Mouse (Mus musculus): ENCODE results near the gene Tpcn2. TPM values are rescaled to one million over a fixed set of nuclear protein-coding genes. Genes with fewer than 3 reads are reported as not detected.

The Tpcn2 gene
- polyA plus RNA-seq, 1 experiment from 2014 or later, result 3.8 TPM

DNA sequence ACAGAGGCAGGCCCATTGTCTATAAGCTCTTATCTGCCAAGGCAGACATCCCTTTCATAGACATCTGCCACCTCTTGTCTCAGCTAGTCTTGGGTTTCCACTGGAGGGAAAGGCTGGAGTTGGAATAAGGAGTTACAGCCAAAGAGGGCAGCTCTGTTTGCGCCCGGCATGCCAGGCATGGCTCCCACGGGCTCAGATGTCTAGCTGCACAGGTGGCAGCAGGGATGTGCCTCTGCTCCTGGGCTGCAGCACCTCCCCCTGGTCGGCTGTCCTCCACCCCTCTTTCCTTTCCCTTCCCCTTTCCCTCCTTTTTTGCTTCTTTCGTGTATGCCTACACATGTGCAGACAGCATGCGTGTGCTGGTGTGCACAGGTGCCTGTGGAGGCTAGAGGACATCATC, 91.0 kb downstream of the Tpcn2 start:
- Histone ChIP-seq H3K4me1 (peaks cover 27% of the 10 kb centered on the region), H3K4me3 (no peak overlapping the region), H3K9ac (no peak overlapping the region), H3K27me3 (no peaks in the 10 kb centered on the region), H3K9me3 (replicated peaks) (no peaks in the 10 kb centered on the region), H3K36me3 (ENCODE audit: poor library complexity, severe bottlenecking) (no peaks in the 10 kb centered on the region), H3K4me2 (no peak overlapping the region), H3K27ac (no peak overlapping the region)
- 87% methylated on average over 6 of the region's 6 CpGs for whole genome bisulfite sequencing
- no peak for ATAC-seq

GRCm38 (mm10) chr7:145190520-145190919, 93.3 kb downstream of the Tpcn2 start:
- H3K4me3 ChIP-seq, result no peak overlapping the region
- no peak overlapping the region for H3K27ac ChIP-seq
- H3K36me3 ChIP-seq (ENCODE audit: poor library complexity, severe bottlenecking), result no peaks in the 10 kb centered on the region
- H3K27me3 ChIP-seq, result no peaks in the 10 kb centered on the region
- peaks cover 23% of the 10 kb centered on the region for H3K4me1 ChIP-seq
- H3K9me3 ChIP-seq (replicated peaks), result no peaks in the 10 kb centered on the region
- no peak overlapping the region for H3K9ac ChIP-seq
- ATAC-seq, result no peak
- no peak overlapping the region for H3K4me2 ChIP-seq

- no peaks in the 10 kb centered on the region for H3K36me3 ChIP-seq (ENCODE audit: poor library complexity, severe bottlenecking)
- ATAC-seq, result no peak
- H3K9ac ChIP-seq, result no peak overlapping the region
- no peaks in the 10 kb centered on the region for H3K9me3 ChIP-seq (replicated peaks)
- no peak overlapping the region for H3K27ac ChIP-seq
- H3K4me1 ChIP-seq, result peaks cover 11% of the 10 kb centered on the region
- no peak overlapping the region for H3K4me2 ChIP-seq
- 48% methylated on average over 8 of the region's 8 CpGs for WGBS
- H3K27me3 ChIP-seq, result no peaks in the 10 kb centered on the region
- no peak overlapping the region for H3K4me3 ChIP-seq
Observed at GRCm38 (mm10) chr7:145189342-145189741, 94.5 kb downstream of the Tpcn2 start.

DNA sequence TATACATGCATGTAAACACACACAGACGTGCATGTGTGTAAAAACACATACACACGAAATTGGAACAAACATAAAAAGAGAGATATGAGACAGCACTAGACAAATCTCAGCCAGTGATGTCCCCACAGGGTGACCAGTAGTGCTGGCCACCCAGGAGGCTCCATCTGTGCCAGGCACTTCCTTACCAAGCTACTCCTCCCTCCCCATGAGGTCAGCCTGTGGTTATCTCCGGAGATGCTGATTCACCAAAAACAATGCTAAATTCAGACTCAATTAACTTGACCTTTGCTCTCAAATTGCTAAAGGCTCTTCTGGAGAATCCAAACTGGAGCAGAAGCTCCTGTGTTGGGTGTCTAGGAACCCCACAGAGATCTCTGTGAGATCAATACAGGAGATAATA, 96.0 kb downstream of the Tpcn2 start:
- Histone ChIP-seq H3K4me2 (no peak overlapping the region), H3K4me3 (no peak overlapping the region), H3K4me1 (peaks cover 5% of the 10 kb centered on the region; the same call in 1 of the 2 replicates), H3K36me3 (ENCODE audit: poor library complexity, severe bottlenecking) (no peaks in the 10 kb centered on the region), H3K27me3 (no peaks in the 10 kb centered on the region), H3K27ac (no peak overlapping the region), H3K9ac (no peak overlapping the region), H3K9me3 (replicated peaks) (no peaks in the 10 kb centered on the region)
- ATAC-seq, result no peak
- 74% methylated on average over 3 of the region's 3 CpGs for WGBS

DNA sequence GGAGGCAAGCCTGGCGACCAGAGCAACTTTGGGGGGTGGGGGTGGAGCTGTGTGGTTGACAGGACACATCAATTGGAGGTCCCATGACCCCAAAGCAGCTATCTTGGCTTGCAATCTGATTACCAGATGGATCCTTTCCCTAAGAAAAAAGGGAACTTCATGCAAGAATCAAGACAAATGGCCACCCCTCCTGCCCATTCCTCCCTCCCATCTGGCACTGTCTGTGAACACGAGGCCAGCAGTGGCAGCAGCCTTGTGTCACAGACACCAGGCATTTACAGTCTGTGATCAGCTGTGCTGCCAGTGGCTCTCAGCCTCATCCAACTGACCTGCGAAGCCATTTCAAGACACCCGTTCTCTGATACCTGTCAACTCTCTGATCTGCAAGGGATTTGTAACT, 101.4 kb downstream of the Tpcn2 start:
- no peak overlapping the region for H3K4me3 ChIP-seq
- no peaks in the 10 kb centered on the region for H3K27me3 ChIP-seq
- 0 out of 2 replicates have a peak overlapping the region, but pooled peaks have one; percentile 19 for H3K27ac ChIP-seq
- no peak for ATAC-seq
- 59% methylated on average over 4 of the region's 4 CpGs for WGBS
- H3K4me2 ChIP-seq, result no peak overlapping the region
- H3K4me1 ChIP-seq, result peaks cover 28% of the 10 kb centered on the region
- H3K9ac ChIP-seq, result no peak overlapping the region
- H3K9me3 ChIP-seq (replicated peaks), result no peaks in the 10 kb centered on the region
- H3K36me3 ChIP-seq (ENCODE audit: poor library complexity, severe bottlenecking), result no peaks in the 10 kb centered on the region

DNA sequence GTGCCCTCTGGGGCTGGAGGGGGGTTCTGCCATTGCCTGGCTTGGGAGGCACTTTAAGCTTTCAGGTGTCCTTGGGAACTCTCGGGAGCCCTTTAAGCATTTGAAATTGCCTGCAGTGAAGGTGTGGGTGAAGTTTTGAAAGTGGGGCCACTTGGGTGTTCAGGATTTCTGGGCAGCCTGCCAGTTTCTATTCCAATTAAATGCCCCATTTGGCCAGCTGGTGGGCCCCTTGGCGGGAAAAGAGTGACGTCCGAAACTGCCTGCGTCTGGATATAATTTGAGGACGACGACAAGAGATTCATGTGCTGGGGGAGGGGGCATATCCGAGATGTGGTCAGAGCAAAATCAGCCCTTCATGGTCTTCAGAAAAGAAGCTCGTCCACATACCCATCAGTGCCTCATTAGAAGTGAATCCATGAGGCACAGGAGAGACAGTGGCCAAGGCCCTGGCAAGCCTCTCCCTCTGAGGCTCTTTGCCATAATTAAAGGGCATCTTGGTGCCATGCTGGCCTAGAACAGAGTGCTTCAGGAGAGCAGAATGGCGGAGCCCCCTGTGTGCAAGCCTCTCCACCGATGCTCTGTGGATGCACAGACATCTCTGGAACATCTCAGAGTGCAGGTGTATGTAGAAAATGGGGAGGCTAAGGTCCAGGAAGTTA, 102.3 kb downstream of the Tpcn2 start:
- Histone ChIP-seq H3K27ac (peak overlapping the region; percentile 19), H3K4me1 (peaks cover 37% of the 10 kb centered on the region), H3K9me3 (replicated peaks) (no peaks in the 10 kb centered on the region), H3K9ac (no peak overlapping the region), H3K4me3 (no peak overlapping the region), H3K27me3 (no peaks in the 10 kb centered on the region), H3K4me2 (no peak overlapping the region), H3K36me3 (ENCODE audit: poor library complexity, severe bottlenecking) (no peaks in the 10 kb centered on the region)
- peak; percentile 28; the same call in 1 of the 2 replicates for ATAC-seq
- 39% methylated on average over 11 of the region's 11 CpGs for WGBS

DNA sequence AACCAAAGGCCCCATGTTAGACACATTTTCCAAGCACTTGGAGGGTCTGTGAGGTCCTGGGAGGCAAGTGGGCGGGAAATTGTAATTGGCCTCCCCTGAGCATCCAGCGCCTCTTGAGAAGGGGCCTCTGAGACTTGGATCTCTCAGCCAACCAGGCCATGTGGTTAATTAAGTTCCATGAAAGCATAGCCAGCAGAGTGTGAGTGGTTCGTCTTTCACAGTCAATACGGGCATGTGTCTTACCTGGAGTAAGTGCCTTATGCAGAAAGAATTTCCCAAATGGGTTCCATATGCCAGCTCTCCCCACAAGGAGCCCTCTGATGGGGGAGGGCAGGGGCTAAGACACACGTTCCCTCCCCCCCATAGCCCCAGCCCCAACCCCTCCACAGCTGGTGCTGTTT, 104.1 kb downstream of the Tpcn2 start:
- Histone ChIP-seq H3K27ac (0 out of 2 replicates have a peak overlapping the region, but pooled peaks have one; percentile 21), H3K27me3 (no peaks in the 10 kb centered on the region), H3K4me3 (no peak overlapping the region), H3K4me1 (peaks cover 39% of the 10 kb centered on the region), H3K9ac (no peak overlapping the region), H3K36me3 (ENCODE audit: poor library complexity, severe bottlenecking) (no peaks in the 10 kb centered on the region), H3K9me3 (replicated peaks) (no peaks in the 10 kb centered on the region), H3K4me2 (no peak overlapping the region)
- ATAC-seq, result no peak
- WGBS, result 27% methylated on average over 5 of the region's 5 CpGs

- H3K4me2 ChIP-seq, result no peak overlapping the region
- WGBS, result 27% methylated on average over 15 of the region's 15 CpGs
- H3K4me3 ChIP-seq, result no peak overlapping the region
- no peaks in the 10 kb centered on the region for H3K27me3 ChIP-seq
- H3K36me3 ChIP-seq (ENCODE audit: poor library complexity, severe bottlenecking), result no peaks in the 10 kb centered on the region
- peaks cover 52% of the 10 kb centered on the region for H3K4me1 ChIP-seq
- ATAC-seq, result no peak
- no peaks in the 10 kb centered on the region for H3K9me3 ChIP-seq (replicated peaks)
- no peak overlapping the region; the same call in 1 of the 2 replicates for H3K27ac ChIP-seq
- H3K9ac ChIP-seq, result no peak overlapping the region
Observed at GRCm38 (mm10) chr7:145176750-145177589, 106.8 kb downstream of the Tpcn2 start.

- ATAC-seq, result peak; percentile 25; the same call in 1 of the 2 replicates
- Histone ChIP-seq H3K36me3 (ENCODE audit: poor library complexity, severe bottlenecking) (no peaks in the 10 kb centered on the region), H3K9ac (peak overlapping the region; percentile 16; the same call in 1 of the 2 replicates), H3K9me3 (replicated peaks) (no peaks in the 10 kb centered on the region), H3K4me1 (peaks cover 39% of the 10 kb centered on the region), H3K27ac (peak overlapping the region; percentile 68), H3K27me3 (no peaks in the 10 kb centered on the region), H3K4me3 (no peak overlapping the region), H3K4me2 (peak overlapping the region; percentile 36; the same call in 1 of the 2 replicates)
- 41% methylated on average over 15 of the region's 15 CpGs for WGBS
Observed at GRCm38 (mm10) chr7:145173563-145173962, 110.2 kb downstream of the Tpcn2 start.

GRCm38 (mm10) chr7:145173116-145173515, 110.7 kb downstream of the Tpcn2 start:
- peaks cover 39% of the 10 kb centered on the region for H3K4me1 ChIP-seq
- WGBS, result 4% methylated on average over 12 of the region's 12 CpGs
- no peaks in the 10 kb centered on the region for H3K36me3 ChIP-seq (ENCODE audit: poor library complexity, severe bottlenecking)
- H3K9me3 ChIP-seq (replicated peaks), result no peaks in the 10 kb centered on the region
- H3K4me2 ChIP-seq, result peak overlapping the region; percentile 36
- H3K9ac ChIP-seq, result peak overlapping the region; percentile 16
- H3K4me3 ChIP-seq, result 0 out of 2 replicates have a peak overlapping the region, but pooled peaks have one; percentile 9
- no peaks in the 10 kb centered on the region for H3K27me3 ChIP-seq
- ATAC-seq, result peak; percentile 93
- peak overlapping the region; percentile 68 for H3K27ac ChIP-seq

DNA sequence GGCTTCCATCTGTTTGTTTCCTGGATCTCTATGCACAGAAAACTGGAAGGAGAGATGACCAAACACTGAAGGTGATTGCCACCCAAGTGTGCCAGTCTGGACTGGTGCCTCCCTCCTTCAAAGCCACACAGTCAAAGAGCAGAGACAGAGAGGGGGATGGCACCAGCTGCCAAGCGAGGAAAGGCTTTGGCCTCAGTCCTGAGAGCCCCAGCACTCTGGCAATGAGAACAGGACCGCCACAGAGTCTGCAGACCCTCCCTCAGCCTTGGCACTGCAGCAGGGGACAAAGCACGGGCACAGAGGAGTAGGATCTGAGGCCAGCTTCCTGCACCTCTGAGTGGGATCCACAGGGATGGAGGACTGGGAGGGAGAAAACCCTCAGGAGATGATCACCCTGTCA, 114.1 kb downstream of the Tpcn2 start:
- no peaks in the 10 kb centered on the region for H3K27me3 ChIP-seq
- H3K4me1 ChIP-seq, result peaks cover 28% of the 10 kb centered on the region
- H3K27ac ChIP-seq, result no peak overlapping the region
- no peak overlapping the region for H3K9ac ChIP-seq
- H3K36me3 ChIP-seq (ENCODE audit: poor library complexity, severe bottlenecking), result no peaks in the 10 kb centered on the region
- no peak overlapping the region for H3K4me2 ChIP-seq
- WGBS, result 55% methylated on average over 3 of the region's 3 CpGs
- H3K4me3 ChIP-seq, result no peak overlapping the region
- ATAC-seq, result no peak; the same call in 1 of the 2 replicates
- H3K9me3 ChIP-seq (replicated peaks), result no peaks in the 10 kb centered on the region
